Mouse (Mus musculus): ENCODE results near the gene Gm4303. TPM values are rescaled to one million over a fixed set of nuclear protein-coding genes. Genes with fewer than 3 reads are reported as not detected.
"Not testable (repeated sequence)": the region's sequence is repeated elsewhere in the genome, so short reads cannot be mapped to it uniquely, and the experiment has no call there.

Gm4303 gene
- total RNA-seq (2022), result not detected

- not testable (repeated sequence) for DNase-seq
Observed at GRCm38 (mm10) chr10:100345672-100346071, at the start of gene Gm4303. TSS of gene Gm4303 (plus strand) at chr10:100345972.

- no peak for DNase-seq
Observed at GRCm38 (mm10) chr10:100296105-100296504, 49.7 kb upstream of the Gm4303 start.

- DNase-seq, result not testable (repeated sequence)
Observed at GRCm38 (mm10) chr10:100300106-100300505, 45.7 kb upstream of the Gm4303 start.

- DNase-seq, result not testable (repeated sequence)
Observed at GRCm38 (mm10) chr10:100335376-100335775, 10.4 kb upstream of the Gm4303 start, which contains the start of gene Gm4301. TSS of gene Gm4301 (plus strand) at chr10:100335676.

- not testable (repeated sequence) for DNase-seq
Observed at GRCm38 (mm10) chr10:100340536-100340935, 5.2 kb upstream of the Gm4303 start, which contains the start of gene Gm4302. TSS of gene Gm4302 (plus strand) at chr10:100340836.

- DNase-seq, result not testable (repeated sequence)
Observed at GRCm38 (mm10) chr10:100350793-100351192, 5.0 kb downstream of the Gm4303 start, which contains the start of gene Gm4305. TSS of gene Gm4305 (plus strand) at chr10:100351093.

- peak; percentile 0 for DNase-seq
Observed at GRCm38 (mm10) chr10:100356841-100357240, 11.1 kb downstream of the Gm4303 start.

- DNase-seq, result not testable (repeated sequence)
Observed at GRCm38 (mm10) chr10:100361038-100361437, 15.3 kb downstream of the Gm4303 start, which contains the start of gene Gm4307. TSS of gene Gm4307 (plus strand) at chr10:100361338.

- DNase-seq, result not testable (repeated sequence)
Observed at GRCm38 (mm10) chr10:100382460-100382859, 36.7 kb downstream of the Gm4303 start, which contains the start of gene Gm4312. TSS of gene Gm4312 (minus strand) at chr10:100382560.

Other genes starting within 250 kb of the Gm4303 start
- gene Gm4301, start 10.3 kb upstream of the Gm4303 start, total RNA-seq (2022), result not detected
- not detected for gene Gm4302, start 5.1 kb upstream of the Gm4303 start, total RNA-seq (2022)
- gene Gm4305, start 5.1 kb downstream of the Gm4303 start, total RNA-seq (2022), result not detected
- not detected for gene Gm4307, start 15.4 kb downstream of the Gm4303 start, total RNA-seq (2022)
- not detected for gene Gm4312, start 36.6 kb downstream of the Gm4303 start, total RNA-seq (2022)
- 10 to 100 TPM; 20.3 to 22.8 (median 21.0) TPM for gene Tmtc3, start 141.4 kb downstream of the Gm4303 start, total RNA-seq (2022)
- 10 to 100 TPM in 2 of 4 experiments, 1 to 10 TPM in 2; 8.7 to 17.8 (median 11.3) TPM for gene Cep290, start 141.6 kb downstream of the Gm4303 start, total RNA-seq (2022)
- gene 4930430F08Rik, start 244.5 kb downstream of the Gm4303 start, total RNA-seq (2022), result 10 to 100 TPM; 14.6 to 20.1 (median 15.4) TPM
- gene 1700017N19Rik, start 244.5 kb downstream of the Gm4303 start, total RNA-seq (2022), result not detected